Mouse (Mus musculus): ENCODE results near the gene Adam23.

Adam23 gene

DNA sequence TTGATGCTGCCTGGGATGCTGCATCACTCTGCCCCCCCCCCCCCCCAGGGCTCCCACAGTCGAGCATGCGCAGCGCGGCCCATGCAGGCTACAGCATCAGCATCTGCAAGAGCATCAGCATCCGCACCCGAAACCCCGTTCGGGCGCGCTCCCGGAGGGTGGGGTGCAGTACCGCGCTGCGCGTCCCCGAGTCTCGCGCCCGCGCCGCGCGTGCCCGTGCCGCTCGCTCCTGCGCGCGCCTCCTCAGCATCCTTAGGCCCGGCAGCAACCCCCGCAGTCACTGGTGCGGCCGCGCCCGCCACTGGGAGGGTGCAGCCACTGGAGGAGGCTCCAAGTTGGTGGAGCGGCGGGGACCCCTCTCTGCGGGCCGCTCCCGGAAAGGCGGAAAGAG, at the start of gene Adam23:
TSS of gene Adam23 (plus strand) at position 236 of the 391 bp plus-strand sequence.
- no peak for DNase-seq (ENCODE audit: low spot score in 2 of 2)

DNA sequence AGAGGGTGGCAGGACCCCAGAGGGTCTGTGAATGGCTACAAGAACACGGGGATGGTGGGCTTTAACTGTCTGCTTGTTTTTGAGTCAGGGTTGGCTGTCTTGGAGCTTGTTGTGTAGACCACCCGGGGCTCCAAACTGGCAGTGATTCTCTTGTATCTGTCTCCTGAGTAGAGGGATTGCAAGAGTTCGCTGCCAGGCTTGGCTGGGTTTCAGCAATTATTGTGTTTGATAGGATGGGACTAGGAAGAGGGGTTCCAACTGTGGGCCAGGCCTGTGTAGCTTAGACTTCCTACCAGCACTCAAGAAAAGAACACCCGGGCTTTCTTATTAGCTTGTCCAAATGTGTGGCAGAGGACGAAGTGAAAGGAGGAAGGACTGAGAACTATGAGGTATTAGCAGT, 44.6 kb upstream of the Adam23 start:
- no peak for DNase-seq (ENCODE audit: low spot score in 2 of 2)

DNA sequence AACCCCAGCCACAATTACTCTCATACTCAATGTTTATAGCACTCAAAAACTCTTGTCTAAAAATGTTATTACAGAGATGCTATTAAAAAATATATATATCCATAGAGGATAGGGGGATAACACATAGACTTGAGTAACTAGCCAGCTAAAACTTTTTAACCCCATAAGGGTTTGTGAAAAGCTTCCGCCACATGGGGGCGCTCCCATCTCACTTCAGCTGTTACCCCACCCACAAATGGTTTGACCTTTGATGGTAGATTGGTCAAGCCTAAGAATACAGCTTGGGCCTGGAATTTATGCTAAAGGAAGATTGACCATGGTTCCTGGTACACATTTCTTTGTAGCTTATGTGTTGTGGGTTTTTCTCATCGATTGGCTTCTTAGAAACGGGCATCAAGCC, 42.1 kb upstream of the Adam23 start:
- no peak for DNase-seq (ENCODE audit: low spot score in 2 of 2)

DNA sequence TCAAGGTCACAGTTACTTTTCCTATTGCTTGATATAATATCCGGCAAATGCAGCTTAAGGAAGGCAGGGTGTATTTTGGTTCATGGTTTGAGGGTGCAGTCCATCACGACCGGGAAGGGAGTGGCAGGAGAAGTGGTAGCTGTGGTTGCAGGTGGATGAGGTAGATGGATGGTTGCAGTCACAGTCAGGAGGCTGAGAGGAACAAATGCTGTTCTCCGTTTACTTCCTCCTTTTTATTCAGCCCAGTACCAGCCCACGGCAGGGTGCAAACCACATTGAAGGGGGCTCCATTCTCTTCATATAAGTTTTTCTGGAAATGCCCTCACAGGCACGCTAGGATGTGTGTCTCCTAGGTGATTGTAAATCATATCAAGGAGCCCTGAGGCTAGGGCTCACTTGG, 37.3 kb upstream of the Adam23 start:
- no peak for DNase-seq (ENCODE audit: low spot score in 2 of 2)

DNA sequence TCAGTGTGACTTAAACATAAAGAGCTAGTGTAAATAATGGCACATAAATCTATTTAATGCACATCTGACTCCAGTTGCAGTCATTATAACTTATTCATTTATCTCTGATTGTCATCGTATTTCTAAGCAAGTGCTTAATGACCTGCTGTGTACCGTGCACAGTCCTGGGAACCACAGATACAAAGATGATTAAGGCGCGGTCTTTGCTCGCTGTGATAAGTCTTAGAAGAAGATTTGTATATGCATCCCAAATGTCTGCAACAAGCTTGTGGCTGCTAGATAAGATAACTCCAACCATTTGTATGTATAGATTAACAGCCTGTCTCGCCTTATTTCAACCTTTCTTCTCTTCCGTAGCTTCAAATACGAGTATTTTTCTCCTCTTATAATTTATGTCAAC, 27.2 kb upstream of the Adam23 start:
- DNase-seq (ENCODE audit: low spot score in 2 of 2): no peak

DNA sequence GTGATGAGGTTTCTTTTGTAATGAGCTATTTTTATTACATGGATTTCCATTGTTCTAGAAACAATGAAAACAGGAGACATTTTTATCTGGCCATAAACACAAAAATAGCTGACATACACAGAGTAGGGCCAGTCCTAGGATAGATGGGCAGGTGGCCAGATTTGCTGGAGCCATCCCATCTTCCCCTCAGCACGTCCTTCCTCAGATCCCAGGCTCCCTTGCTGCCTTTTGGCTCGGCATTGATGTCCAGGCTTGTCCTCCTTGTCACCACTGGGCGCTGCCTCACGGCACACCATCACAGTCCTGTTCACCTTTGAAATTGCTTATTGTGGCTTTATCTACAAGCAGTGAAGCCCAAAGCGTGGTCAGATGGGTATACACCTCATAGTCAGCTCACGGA, 15.0 kb upstream of the Adam23 start:
- no peak for DNase-seq (ENCODE audit: low spot score in 2 of 2)

DNA sequence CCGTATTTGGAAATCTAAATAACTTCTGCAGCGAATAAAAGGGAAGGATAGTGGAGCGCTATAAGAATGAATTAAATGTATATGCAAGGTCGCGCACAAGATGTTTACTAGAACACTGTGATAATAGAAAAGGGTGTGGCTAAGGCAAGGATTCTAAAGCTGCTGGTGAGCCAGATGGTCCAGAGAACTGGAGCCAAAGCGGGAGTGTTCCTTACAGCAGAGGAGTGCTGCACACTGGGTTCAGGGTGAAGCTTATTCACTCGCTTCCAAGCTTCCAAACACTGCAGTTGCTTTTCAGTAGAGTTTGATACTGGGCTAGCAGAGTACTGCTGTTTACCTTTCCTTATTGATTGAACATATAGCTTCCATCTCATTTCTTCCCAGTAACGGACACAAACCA, 14.5 kb upstream of the Adam23 start:
- DNase-seq (ENCODE audit: low spot score in 2 of 2): no peak

DNA sequence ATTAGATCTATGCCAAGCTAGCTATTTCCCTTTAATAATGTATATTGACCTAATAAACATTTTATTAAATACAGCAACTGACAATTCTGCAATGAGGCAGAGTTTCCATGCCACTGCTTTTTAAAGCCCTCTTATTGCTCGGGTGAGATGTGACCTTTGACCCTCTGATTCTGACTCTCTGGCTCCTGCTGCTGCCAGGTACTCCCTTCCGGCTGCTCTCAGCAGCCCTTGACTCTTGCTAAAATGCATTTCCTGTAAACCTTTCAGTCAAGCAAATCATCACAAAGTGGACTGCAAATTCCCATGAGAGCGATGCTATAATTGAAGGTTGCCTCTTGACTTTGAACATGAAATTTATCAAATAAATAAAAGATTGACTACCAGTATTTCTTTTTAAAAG, 13.8 kb upstream of the Adam23 start:
- DNase-seq (ENCODE audit: low spot score in 2 of 2): no peak

DNA sequence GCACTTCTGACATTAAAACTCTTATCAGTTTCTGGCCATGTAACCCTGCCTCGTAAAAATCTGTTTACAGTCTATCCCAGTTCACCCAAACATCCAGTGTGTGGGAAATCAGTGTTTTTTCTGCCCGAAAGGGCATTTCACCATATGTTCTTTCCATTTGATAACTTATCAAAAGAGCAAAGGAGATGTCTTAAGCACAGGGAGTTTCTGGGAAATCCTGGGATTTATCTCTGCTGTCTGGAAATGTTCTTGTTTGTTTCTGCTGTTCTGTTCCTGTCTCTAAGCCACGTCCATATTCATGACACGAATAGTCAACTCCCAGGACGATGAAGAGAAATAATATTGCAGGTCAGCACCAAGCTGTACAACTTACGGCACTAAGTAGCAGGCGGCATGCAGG, 11.6 kb upstream of the Adam23 start:
- no peak for DNase-seq (ENCODE audit: low spot score in 2 of 2)

DNA sequence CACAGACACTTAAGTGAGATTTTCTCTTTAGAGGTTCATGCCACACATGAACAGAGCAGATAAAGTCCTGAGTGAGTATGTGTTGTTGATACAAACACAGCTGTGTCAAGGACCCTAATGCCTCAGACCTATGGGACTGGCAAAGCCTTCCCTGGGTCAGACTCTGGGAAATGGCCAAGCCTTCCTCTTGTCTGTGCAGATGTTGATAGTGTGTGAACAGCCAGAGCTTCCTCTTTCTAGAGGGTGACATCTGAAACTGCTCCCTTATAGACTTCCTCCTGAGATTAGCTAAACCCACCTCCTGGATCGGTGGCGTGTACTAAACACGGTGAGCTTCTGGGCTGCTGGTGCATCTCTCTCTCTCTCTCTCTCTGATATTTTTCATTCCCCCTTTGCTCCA, 8.2 kb upstream of the Adam23 start:
- DNase-seq (ENCODE audit: low spot score in 2 of 2): no peak

DNA sequence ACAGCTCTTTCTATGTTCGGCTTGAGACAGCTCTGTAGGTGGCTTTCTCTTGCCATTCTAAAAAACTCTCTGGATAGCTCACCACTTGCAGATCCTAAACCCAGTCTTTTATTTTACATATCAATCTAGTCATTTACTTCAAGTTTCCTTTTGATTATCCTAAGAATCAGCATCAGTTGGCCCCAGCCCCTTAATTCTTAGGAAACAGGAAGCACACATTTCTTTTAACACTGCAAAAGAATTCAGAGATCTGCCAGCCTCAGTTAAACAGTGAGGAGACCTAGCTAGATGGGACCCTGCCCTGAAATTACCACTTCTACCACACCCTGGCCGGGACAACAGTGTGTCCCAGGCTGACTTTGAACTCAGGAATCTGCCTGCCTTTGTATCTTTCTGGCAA, 3.5 kb upstream of the Adam23 start:
- DNase-seq (ENCODE audit: low spot score in 2 of 2): no peak

DNA sequence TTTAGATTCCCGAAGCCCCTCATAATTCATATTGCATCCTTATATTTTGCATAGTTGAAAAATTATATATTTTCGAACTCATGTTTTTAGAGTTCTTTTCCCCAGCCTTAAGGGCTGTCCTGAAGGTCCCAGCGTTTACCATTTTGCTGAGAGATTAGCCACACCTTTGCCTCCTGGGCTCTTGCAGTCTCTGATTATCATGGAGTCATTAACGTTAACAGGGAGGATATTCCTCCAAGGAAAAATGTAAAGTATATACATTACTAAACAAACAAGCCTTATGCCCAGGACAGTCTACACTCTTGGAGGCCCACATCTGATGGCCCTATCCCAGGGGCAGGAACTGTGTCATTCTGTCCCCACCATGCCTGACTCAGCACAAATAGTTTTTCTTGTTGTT, 3.1 kb upstream of the Adam23 start:
- DNase-seq (ENCODE audit: low spot score in 2 of 2): no peak

DNA sequence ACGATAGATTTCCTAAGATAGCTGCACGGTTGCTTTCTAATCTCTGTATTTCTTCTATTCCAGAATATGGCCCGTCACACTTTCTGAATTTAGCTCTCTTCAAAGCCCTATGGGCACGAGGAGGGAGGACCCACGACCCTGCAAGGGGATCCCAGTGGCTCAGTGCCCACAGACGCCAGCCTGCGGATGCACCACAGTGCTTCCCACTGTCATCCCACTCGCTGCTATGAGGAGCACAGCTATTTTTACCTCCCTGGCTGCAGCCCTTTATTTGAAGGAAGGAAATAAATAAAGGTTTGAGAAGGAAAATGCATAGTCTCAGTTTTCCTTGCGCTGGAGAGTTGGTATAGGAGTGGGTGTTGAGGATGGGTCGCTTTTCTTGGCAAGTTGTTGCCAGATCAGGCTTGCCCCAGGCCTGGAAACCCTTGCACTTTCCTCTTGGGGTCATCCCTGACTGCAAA, 512 bp upstream of the Adam23 start:
- no peak for DNase-seq (ENCODE audit: low spot score in 2 of 2)

DNA sequence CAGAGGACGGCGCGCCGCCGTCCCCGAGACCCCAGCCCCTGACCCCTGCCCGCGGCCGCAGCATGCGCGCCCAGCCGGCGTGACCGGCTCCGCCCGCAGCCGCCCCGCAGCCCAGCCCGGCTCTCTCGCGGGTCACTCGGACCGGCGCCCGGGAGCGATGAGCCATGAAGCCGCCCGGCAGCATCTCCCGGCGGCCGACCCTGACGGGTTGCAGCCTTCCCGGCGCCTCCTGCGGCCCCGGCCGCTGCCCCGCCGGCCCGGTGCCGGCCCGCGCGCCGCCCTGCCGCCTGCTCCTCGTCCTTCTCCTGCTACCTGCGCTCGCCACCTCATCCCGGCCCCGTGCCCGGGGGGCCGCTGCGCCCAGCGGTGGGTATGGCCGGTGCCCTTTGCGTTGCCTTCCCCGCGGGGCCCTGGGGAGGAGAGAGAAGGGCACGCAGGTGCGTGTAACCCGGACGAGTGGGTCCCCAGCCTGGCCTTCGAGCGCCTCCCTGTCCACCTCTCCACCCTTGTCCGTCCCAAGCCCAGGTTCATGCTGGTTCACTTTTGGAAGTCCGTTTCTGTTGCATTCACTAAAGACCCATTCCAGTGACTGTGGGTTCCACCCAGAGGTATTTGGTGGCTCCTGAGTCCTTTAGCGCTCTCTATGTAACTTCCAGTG, 485 bp downstream of the Adam23 start:
- DNase-seq (ENCODE audit: low spot score in 2 of 2): no peak

DNA sequence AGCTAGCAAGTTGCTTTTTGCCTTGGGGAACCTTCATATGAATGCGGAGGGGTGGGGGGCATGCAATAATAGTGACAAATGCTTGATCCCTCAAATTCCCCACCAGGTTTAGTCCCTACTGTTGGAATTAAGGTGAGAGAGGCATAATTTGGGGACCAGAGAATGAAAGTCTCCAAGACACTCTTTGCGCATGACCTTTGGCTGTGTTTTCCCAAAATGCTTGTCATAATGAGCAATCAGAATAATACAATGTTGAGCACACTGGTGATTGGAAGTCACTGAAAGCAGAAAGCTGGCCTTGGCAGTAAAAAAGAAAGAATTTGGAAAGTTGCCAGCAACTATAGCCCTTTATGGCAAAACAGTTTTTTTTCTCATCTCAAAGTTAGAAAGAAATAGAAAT, 1.0 kb downstream of the Adam23 start:
- no peak for DNase-seq (ENCODE audit: low spot score in 2 of 2)

DNA sequence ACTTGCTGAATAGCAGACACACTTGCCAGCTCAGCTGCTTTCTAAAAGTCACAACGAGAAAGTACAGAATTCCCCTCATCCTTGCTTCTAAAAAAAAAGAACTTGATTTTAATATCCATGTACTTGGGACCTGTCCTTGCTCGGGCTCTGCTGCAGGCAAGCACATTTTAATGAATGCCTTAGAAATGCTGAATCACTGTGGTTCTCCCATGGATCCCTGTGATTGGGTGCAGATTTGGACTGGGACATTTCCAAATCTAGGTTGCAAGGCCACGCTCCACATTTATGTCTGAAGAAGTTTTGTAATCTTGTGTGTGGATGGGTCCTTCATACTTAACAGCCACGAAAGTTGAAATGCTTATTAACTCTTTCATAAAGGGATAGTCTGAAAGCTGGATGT, 4.4 kb downstream of the Adam23 start:
- no peak for DNase-seq (ENCODE audit: low spot score in 2 of 2)

DNA sequence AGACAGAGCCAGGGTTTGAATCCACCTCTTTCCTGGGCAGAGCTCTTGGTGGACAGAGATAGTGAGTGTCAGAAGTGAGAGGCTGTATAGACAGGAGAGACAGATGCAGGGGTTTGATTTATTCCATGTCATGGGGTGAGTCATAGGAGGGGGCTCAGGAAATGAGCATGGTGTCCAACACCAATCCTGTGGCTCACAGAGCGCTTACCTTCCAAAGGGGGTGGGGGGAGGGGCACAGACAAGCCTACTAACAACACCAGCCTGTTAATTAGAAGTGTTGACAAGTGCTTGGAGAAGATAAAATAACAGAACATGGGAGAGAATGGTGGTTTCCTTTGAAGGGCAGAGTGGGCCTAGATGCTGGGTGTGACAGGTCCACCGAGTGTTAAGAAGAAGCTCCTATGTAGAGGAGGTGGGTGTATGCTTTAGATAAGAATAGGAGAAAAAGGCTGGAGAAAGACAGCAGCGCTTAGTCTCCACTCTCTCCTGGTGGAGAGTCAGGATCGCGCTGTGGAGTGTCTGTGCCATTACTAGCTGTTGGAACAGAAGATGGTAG, 7.7 kb downstream of the Adam23 start:
- DNase-seq (ENCODE audit: low spot score in 2 of 2): no peak

DNA sequence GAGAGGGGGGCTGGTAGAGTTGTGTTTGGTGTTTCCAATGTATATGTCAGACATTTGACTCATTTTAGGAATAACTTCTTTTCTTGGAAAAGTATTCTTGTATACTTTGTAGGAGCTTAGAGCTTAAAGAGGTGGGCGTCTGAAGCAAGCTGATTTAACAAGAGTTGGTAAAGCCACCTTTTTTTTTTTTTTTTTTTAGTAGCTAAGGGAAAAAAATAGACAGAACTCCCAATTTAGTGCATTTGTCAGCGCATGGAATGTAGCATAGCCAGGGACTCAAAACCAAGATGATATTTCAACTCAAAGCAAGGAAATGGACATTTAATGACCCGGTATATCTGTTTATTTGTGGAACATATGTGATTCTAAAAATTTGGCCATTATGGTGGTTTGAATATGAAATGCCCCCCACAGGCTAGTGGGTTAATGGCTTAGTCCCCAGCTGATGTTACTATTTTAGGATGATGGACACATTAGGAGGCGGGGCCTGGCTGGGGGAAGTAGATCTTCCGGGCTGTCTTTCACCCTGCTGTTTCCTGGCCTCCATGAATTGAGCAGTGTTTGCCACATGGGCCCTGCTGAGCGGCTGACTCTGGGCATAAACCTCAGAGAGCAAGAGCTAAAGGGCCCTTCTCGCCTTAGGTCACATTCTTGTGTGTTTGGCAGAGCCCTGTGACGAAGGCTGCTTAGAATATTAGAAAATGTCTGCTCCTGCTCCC, 12.3 kb downstream of the Adam23 start:
- no peak for DNase-seq (ENCODE audit: low spot score in 2 of 2)

DNA sequence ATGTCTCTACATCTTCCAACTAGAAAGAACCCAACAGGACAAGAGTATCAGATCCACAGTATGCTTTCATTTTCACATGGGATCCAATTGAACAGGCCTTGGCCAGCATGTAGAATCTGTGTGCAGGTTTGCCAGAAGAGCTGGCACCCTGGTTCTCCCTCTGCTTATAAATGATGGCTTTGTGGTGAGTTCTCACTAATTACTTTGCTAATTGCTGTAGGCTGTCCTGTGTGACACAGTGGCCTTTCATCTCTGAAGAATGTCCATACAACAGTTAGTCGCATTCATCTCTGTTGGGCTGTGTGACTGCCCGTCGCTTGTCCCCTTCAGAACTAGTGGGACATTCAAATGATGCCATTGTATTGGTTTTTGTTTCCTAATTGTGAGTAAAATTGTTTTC, 13.5 kb downstream of the Adam23 start:
- no peak for DNase-seq (ENCODE audit: low spot score in 2 of 2)

DNA sequence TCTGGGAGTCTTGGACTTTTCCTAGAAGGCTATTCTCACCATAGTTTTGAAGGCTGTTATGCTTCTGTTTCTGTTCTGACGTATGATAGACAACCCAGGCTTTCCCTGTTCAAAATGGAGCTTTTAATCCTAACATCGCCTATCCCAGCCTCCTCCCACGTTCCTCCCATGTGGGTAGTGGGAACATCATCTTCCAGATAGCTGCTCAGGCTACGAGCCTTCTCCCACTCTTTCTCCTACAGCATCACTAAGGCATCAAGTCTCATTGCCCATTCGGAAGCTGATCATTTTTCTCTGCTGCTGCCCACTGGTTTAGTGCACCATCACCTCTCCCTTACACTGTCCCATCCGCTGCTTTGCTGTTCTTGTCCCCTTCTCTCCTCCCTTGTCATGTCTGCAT, 14.2 kb downstream of the Adam23 start:
- DNase-seq (ENCODE audit: low spot score in 2 of 2): no peak

DNA sequence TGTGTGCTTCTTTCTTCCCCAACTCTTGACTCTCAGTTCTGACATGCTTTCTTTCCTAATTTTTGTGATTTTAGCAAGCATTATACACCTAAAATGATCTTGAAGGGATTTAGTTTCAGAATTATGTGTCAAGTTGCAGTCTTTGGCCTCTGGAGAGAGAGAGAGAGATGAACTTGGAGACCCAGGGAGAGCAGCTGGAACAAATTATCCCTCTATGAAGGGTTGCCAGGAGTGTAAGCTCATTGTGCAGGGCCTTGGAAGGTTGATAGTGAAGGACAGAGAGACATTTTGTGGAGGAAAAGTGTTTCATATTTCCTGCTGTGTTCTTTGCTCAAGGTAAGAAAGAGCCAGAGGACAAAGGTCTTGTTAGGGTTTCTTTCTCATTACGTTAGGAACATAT, 18.8 kb downstream of the Adam23 start:
- no peak for DNase-seq (ENCODE audit: low spot score in 2 of 2)

DNA sequence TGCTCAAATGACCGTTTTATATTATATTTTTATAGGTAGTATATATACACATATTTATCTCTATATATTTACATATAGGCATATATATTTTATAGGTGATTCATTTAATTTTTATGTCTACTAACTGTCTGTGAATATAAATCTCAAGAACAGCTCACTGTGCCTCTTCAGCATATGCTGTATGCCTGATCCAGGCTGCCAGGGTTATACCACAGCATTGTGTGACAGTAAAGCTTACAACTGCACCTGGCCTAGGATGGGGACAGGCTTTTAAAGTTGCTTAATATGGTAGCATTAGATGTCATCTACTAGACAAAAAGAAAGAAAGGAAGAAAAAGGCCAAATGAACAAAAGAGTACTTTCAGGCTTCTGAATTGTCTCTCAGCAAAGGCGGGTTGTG, 27.6 kb downstream of the Adam23 start:
- DNase-seq (ENCODE audit: low spot score in 2 of 2): no peak

DNA sequence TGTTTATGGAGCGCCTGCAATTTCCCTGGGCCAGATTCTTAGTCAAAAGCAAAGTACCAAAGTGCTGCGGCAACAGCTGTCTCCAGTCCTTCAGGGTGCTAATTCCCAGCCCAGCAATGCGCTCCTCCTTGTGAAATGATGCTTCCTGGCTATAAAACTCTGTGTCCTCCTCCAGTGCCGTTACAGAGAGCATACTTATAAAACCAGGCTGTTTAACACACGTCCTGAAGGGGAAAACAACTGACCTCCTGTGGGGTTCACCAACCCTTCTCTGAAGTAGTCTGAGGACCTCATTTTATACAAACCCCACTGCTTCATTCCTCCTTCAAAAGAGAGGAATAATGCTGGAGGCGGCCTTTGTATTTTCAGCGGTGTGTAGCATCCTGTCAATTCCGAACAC, 28.0 kb downstream of the Adam23 start:
- DNase-seq (ENCODE audit: low spot score in 2 of 2): no peak

DNA sequence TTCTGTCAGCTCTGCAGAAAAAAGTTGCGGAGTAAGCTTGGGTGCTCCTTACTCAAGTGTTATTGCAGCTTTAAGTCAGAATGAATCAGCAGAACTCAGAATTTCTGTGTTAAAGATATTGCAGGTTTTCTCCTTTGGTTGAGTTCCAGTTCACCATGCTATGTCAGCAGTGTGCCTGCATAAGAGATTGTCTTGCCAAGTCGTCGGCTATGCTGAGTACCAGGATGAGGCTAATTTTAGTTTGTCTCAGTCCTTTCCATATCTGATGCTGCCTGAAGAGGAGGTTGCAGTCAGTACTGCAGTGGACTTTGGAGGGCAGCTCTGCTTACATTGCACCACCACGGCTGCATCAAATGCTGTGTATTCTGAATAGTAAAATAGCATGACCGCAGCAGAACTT, 33.3 kb downstream of the Adam23 start:
- no peak for DNase-seq (ENCODE audit: low spot score in 2 of 2)

Data from thymus, postnatal 10 days (tissue).